Comparison of ENCODE assay signal across 29 mouse cellular contexts in the genomic region with DNA sequence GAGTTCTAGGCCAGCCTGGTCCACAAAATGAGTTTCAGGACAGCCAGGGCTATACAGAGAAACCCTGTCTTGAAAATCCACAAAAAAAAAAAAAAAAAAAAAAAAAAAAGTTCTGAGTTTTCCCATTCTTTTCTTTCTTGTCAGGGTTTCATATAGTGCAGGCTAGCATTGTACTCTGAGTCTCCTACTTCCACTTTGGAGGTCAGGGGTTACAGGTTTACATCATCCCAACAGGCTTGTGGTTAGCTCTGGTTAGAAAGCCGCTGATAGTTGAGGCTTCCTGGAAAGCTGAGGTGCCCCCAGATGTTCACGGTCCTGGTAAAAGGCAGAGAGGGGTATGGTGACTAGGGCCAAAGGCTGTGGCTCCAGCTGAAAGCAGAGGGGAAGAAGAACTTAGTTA. TPM values are rescaled to one million over a fixed set of nuclear protein-coding genes. Genes with fewer than 3 reads are reported as not detected.
DNase-seq lines count a peak whose midpoint lies in the region; ATAC-seq and TF ChIP-seq lines count a peak whose summit lies in the region.
"Had no signal": no experiment of that assay in that cellular context is flagged by ENCODE, and none has a peak within 500 bp of the region (broad histone marks: within the 10 kb centered on the region; RNA-seq: fewer than 3 reads in every experiment).

No protein-coding gene starts in this region.

- no peaks in the 10 kb centered on the region for H3K27me3 ChIP-seq in stomach, embryonic 14.5 days (ENCODE audit: control insufficient read depth, insufficient read depth, low read length)
- H3K27me3 ChIP-seq in stomach, postnatal 0 days (ENCODE audit: control insufficient read depth, insufficient read depth, low read length), result no peaks in the 10 kb centered on the region
- no peaks in the 10 kb centered on the region for H3K27me3 ChIP-seq in G1E (ENCODE audit: insufficient read depth, low read length)
- H3K27me3 ChIP-seq: forebrain, embryonic 13.5 days; hindbrain, embryonic 13.5 days; Patski had no signal

- no peaks in the 10 kb centered on the region for H3K9me3 ChIP-seq in stomach, embryonic 14.5 days (ENCODE audit: control insufficient read depth, low read depth, low read length)
- no peaks in the 10 kb centered on the region for H3K9me3 ChIP-seq in stomach, postnatal 0 days (ENCODE audit: control insufficient read depth, low read length)
- 0 out of 2 replicates have a peak, but pooled peaks cover 2% of the 10 kb centered on the region for H3K9me3 ChIP-seq in G1E (replicated peaks)
- H3K9me3 ChIP-seq: forebrain, embryonic 10.5 days; forebrain, embryonic 13.5 days; hindbrain, embryonic 10.5 days; hindbrain, embryonic 13.5 days had no signal

- TF ChIP-seq CTCF in stomach, postnatal 0 days (IDR thresholded peaks at IDR 0.05; ENCODE audit: low read depth), result no peak
- TF ChIP-seq CTCF in G1E (IDR thresholded peaks at IDR 0.05; ENCODE audit: low read depth, low read length), result no peak
- TF ChIP-seq CTCF in layer of hippocampus, adult 2 months (conservative IDR thresholded peaks at IDR 0.05), result no peak

- ATAC-seq in stomach, embryonic 14.5 days (ENCODE audit: insufficient number of reproducible peaks, insufficient read depth, low FRiP score, low read depth), result no peak
- no peak for ATAC-seq in stomach, postnatal 0 days (ENCODE audit: low FRiP score, low TSS enrichment)
- peak; percentile 36 for ATAC-seq in G1E (ENCODE audit: extremely low read depth, insufficient number of reproducible peaks, low FRiP score, poor library complexity, severe bottlenecking)
- peak; percentile 81 for ATAC-seq in granulocyte monocyte progenitor cell, adult 5-6 weeks (replicated peaks; ENCODE audit: poor library complexity, severe bottlenecking)
- ATAC-seq: CD4-positive, CD25-positive, alpha-beta regulatory T cell, adult 4 months; forebrain, embryonic 13.5 days; forebrain, embryonic 16.5 days; hindbrain, embryonic 16.5 days; Patski had no signal

- no peak overlapping the region for H3K4me2 ChIP-seq in stomach, embryonic 14.5 days (replicated peaks; ENCODE audit: low read depth, low read length)
- H3K4me2 ChIP-seq in stomach, postnatal 0 days (replicated peaks; ENCODE audit: low read depth), result no peak overlapping the region
- H3K4me2 ChIP-seq: forebrain, embryonic 13.5 days; heart, embryonic 11.5 days; hindbrain, embryonic 13.5 days had no signal

- 0 out of 2 replicates have a peak, but pooled peaks cover 4% of the 10 kb centered on the region for H3K4me1 ChIP-seq in stomach, embryonic 14.5 days (ENCODE audit: control insufficient read depth, insufficient read depth, low read length)
- no peaks in the 10 kb centered on the region for H3K4me1 ChIP-seq in stomach, postnatal 0 days (replicated peaks; ENCODE audit: control insufficient read depth, insufficient read depth)
- peaks cover 54% of the 10 kb centered on the region for H3K4me1 ChIP-seq in G1E (ENCODE audit: insufficient read depth, low read depth, low read length)

- peak overlapping the region; percentile 44; the same call in 1 of the 2 replicates for H3K27ac ChIP-seq in stomach, embryonic 14.5 days (ENCODE audit: low read length)
- H3K27ac ChIP-seq in stomach, postnatal 0 days (replicated peaks), result no peak overlapping the region
- no peak overlapping the region for H3K27ac ChIP-seq in layer of hippocampus, adult 2 months
- H3K27ac ChIP-seq: forebrain, embryonic 10.5 days; forebrain, embryonic 13.5 days; hindbrain, embryonic 10.5 days; hindbrain, embryonic 13.5 days had no signal

- TF ChIP-seq EP300 in stomach, postnatal 0 days (optimal IDR thresholded peaks at IDR 0.05), result no peak

- H3K9ac ChIP-seq in stomach, embryonic 14.5 days (replicated peaks; ENCODE audit: low read depth, low read length), result no peak overlapping the region
- H3K9ac ChIP-seq in stomach, postnatal 0 days (ENCODE audit: low read length), result no peak overlapping the region
- H3K9ac ChIP-seq: forebrain, embryonic 13.5 days; hindbrain, embryonic 13.5 days had no signal

- DNase-seq in stomach, postnatal 0 days (ENCODE audit: low spot score), result no peak
- DNase-seq in G1E (ENCODE audit: low spot score), result peak; percentile 41
- DNase-seq in ovary, postnatal 36 days (ENCODE audit: low spot score), result no peak
- no peak for DNase-seq in layer of hippocampus, adult 2 months (ENCODE audit: low spot score in 2 of 2)
- DNase-seq in embryo, embryonic 10.5 days (ENCODE audit: low spot score), result no peak
- DNase-seq: adrenal gland, postnatal 10 days; adrenal gland, postnatal 36 days; cerebellum, adult 18-20 months; cerebellum, adult 9-10 months; cerebellum, postnatal 14 days; gastrocnemius, postnatal 10 days; gastrocnemius, postnatal 36 days; heart, adult 11 months had no signal

- H3K4me3 ChIP-seq in stomach, embryonic 14.5 days (ENCODE audit: low read depth, low read length), result no peak overlapping the region
- H3K4me3 ChIP-seq in stomach, postnatal 0 days (ENCODE audit: low read depth, low read length), result no peak overlapping the region
- H3K4me3 ChIP-seq in G1E (ENCODE audit: low read depth, low read length), result no peak overlapping the region
- no peak overlapping the region for H3K4me3 ChIP-seq in layer of hippocampus, adult 2 months
- H3K4me3 ChIP-seq: forebrain, embryonic 10.5 days; forebrain, embryonic 13.5 days; hindbrain, embryonic 10.5 days; hindbrain, embryonic 13.5 days had no signal

- no peaks in the 10 kb centered on the region for H3K36me3 ChIP-seq in stomach, embryonic 14.5 days (ENCODE audit: control insufficient read depth, insufficient read depth, low read length)
- H3K36me3 ChIP-seq in stomach, postnatal 0 days (ENCODE audit: control insufficient read depth, insufficient read depth, low read length), result no peaks in the 10 kb centered on the region
- H3K36me3 ChIP-seq in G1E (replicated peaks), result no peaks in the 10 kb centered on the region
- H3K36me3 ChIP-seq: forebrain, embryonic 10.5 days; hindbrain, embryonic 10.5 days; hindbrain, embryonic 13.5 days had no signal

- WGBS in stomach, embryonic 14.5 days, result 51% methylated on average over 2 of the region's 2 CpGs
- WGBS in stomach, postnatal 0 days, result 59% methylated on average over 2 of the region's 2 CpGs

RNA-seq across cellular contexts. Expression of gene Letmd1, which starts 21.9 kb away (rescaled TPM):
- 29.8 and 30.4 TPM in 2 replicates for polyA plus RNA-seq in stomach, embryonic 14.5 days (2014; fragmentation: Nextera tagmentation; extraction: Ambion mirVana)
- 9.8 and 10.9 TPM in 2 replicates for polyA plus RNA-seq in stomach, postnatal 0 days (2015; fragmentation: Nextera tagmentation; extraction: Ambion mirVana)
- total RNA-seq in G1E (2014; fragmentation: Nextera tagmentation) (55.0 and 55.7 TPM in 2 replicates), G1E (2017) (28.4 and 32.8 TPM in 2 replicates)
- polyA plus RNA-seq in G1E (2012), result 54.5 and 60.8 TPM in 2 replicates
- total RNA-seq in granulocyte monocyte progenitor cell, adult 5-6 weeks (2014; fragmentation: Nextera tagmentation), result 42.5 and 46.2 TPM in 2 replicates
- 25.7 and 34.0 TPM in 2 replicates for total RNA-seq in granulocyte monocyte progenitor cell, adult 5-6 weeks (2017)
- 10 to 100 TPM; 57.1 to 62.9 TPM for total RNA-seq in layer of hippocampus, adult 2 months (2021)

RNA-seq across cellular contexts. Expression of gene Slc11a2, which starts 22.0 kb away (rescaled TPM):
- polyA plus RNA-seq in stomach, embryonic 14.5 days (2014; fragmentation: Nextera tagmentation; extraction: Ambion mirVana), result 13.5 and 18.2 TPM in 2 replicates
- 12.2 and 15.8 TPM in 2 replicates for polyA plus RNA-seq in stomach, postnatal 0 days (2015; fragmentation: Nextera tagmentation; extraction: Ambion mirVana)
- total RNA-seq in G1E (2014; fragmentation: Nextera tagmentation), result 66.1 and 95.4 TPM in 2 replicates
- 34.6 and 35.7 TPM in 2 replicates for total RNA-seq in G1E (2017)
- 4.5 and 5.4 TPM in 2 replicates for polyA plus RNA-seq in G1E (2012)
- total RNA-seq in granulocyte monocyte progenitor cell, adult 5-6 weeks (2014; fragmentation: Nextera tagmentation), result 10.2 and 10.3 TPM in 2 replicates
- 8.6 and 8.9 TPM in 2 replicates for total RNA-seq in granulocyte monocyte progenitor cell, adult 5-6 weeks (2017)
- 10 to 100 TPM; 62.0 to 67.5 TPM for total RNA-seq in layer of hippocampus, adult 2 months (2021)

RNA-seq across cellular contexts. Expression of gene Gm5475, which starts 24.9 kb away (rescaled TPM):
- polyA plus RNA-seq in stomach, embryonic 14.5 days (2014; fragmentation: Nextera tagmentation; extraction: Ambion mirVana), result not detected in 2 replicates
- polyA plus RNA-seq in stomach, postnatal 0 days (2015; fragmentation: Nextera tagmentation; extraction: Ambion mirVana), result 0.11 and 0.15 TPM in 2 replicates
- not detected in 2 replicates for total RNA-seq in G1E (2014; fragmentation: Nextera tagmentation)
- 0.05 and 0.17 TPM in 2 replicates for total RNA-seq in G1E (2017)
- polyA plus RNA-seq in G1E (2012), result not detected in 2 replicates
- not detected in 2 replicates for total RNA-seq in granulocyte monocyte progenitor cell, adult 5-6 weeks (2014; fragmentation: Nextera tagmentation)
- total RNA-seq in granulocyte monocyte progenitor cell, adult 5-6 weeks (2017), result not detected in 2 replicates
- not detected for total RNA-seq in layer of hippocampus, adult 2 months (2021)
- total RNA-seq: adrenal gland, adult 18-20 months; adrenal gland, postnatal 36 days; gastrocnemius, postnatal 36 days; heart, adult 8-10 months; heart, postnatal 25 days had no signal
- polyA plus RNA-seq: CD4-positive, CD25-positive, alpha-beta regulatory T cell, adult 4 months; embryonic facial prominence, embryonic 14.5 days; forebrain, embryonic 13.5 days; heart, embryonic 11.5 days; heart, embryonic 14.5 days; hindbrain, embryonic 10.5 days had no signal

RNA-seq across cellular contexts. Expression of gene Csrnp2, which starts 48.4 kb away (rescaled TPM):
- 12.0 and 12.6 TPM in 2 replicates for polyA plus RNA-seq in stomach, embryonic 14.5 days (2014; fragmentation: Nextera tagmentation; extraction: Ambion mirVana)
- polyA plus RNA-seq in stomach, postnatal 0 days (2015; fragmentation: Nextera tagmentation; extraction: Ambion mirVana), result 2.6 and 2.8 TPM in 2 replicates
- total RNA-seq in G1E (2014; fragmentation: Nextera tagmentation), result 2.2 and 3.1 TPM in 2 replicates
- total RNA-seq in G1E (2017), result 3.7 and 3.8 TPM in 2 replicates
- polyA plus RNA-seq in G1E (2012), result 1.3 and 1.4 TPM in 2 replicates
- 1.1 and 2.5 TPM in 2 replicates for total RNA-seq in granulocyte monocyte progenitor cell, adult 5-6 weeks (2014; fragmentation: Nextera tagmentation)
- total RNA-seq in granulocyte monocyte progenitor cell, adult 5-6 weeks (2017), result 1.6 and 2.0 TPM in 2 replicates
- 10 to 100 TPM; 23.3 to 23.9 TPM for total RNA-seq in layer of hippocampus, adult 2 months (2021)

Comparison
In these comparisons a context has a peak if more than half of its experiments do, and no peak if none do; other contexts are left out.
1. ATAC-seq: peak in G1E (single experiment) and granulocyte monocyte progenitor cell, adult 5-6 weeks (single experiment); none in stomach, embryonic 14.5 days (single experiment) and stomach, postnatal 0 days (single experiment).